Mouse (Mus musculus): ENCODE data around the gene Hs3st5. TPM values are rescaled to one million over a fixed set of nuclear protein-coding genes. Genes with fewer than 3 reads are reported as not detected.

Gene Hs3st5
- polyA plus RNA-seq, 1 experiment from 2014 or later, result 0.25 TPM

DNA sequence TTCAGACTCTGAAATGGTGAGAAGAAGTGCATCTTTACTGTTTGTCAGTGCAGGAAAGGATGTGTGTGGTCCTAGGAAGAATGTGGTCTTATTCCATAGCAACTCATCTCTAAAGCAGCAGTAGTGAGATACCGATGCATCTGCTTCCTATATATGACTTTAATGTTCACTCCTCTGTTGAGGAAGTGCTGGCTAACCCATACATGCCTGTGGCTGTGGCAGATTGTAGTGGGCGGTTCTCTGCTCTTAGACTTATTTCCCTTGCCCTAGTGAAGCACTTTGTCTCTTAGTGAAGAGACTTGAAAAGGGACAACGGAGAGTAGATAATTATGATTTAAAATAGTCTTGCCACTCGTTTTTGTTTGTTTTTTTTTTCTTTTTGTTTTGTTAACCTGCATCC lies 47.4 kb downstream of the Hs3st5 start:
- H3K36me3 ChIP-seq (ENCODE audit: control insufficient read depth, insufficient read depth, low read length), result no peaks in the 10 kb centered on the region
- 57% methylated on average over 4 of the region's 4 CpGs for WGBS
- no peaks in the 10 kb centered on the region for H3K9me3 ChIP-seq (ENCODE audit: control insufficient read depth, low read length)
- H3K27ac ChIP-seq (ENCODE audit: low read length), result no peak overlapping the region
- no peaks in the 10 kb centered on the region for H3K27me3 ChIP-seq (ENCODE audit: control insufficient read depth, insufficient read depth, low read depth, low read length)
- ATAC-seq (ENCODE audit: low read depth), result no peak
- H3K4me3 ChIP-seq (ENCODE audit: low read length), result no peak overlapping the region
- no peak overlapping the region for H3K9ac ChIP-seq (ENCODE audit: low read length)
- H3K4me2 ChIP-seq (ENCODE audit: low read depth, low read length), result no peak overlapping the region
- H3K4me1 ChIP-seq (replicated peaks; ENCODE audit: control insufficient read depth, insufficient read depth, low read length), result no peaks in the 10 kb centered on the region

DNA sequence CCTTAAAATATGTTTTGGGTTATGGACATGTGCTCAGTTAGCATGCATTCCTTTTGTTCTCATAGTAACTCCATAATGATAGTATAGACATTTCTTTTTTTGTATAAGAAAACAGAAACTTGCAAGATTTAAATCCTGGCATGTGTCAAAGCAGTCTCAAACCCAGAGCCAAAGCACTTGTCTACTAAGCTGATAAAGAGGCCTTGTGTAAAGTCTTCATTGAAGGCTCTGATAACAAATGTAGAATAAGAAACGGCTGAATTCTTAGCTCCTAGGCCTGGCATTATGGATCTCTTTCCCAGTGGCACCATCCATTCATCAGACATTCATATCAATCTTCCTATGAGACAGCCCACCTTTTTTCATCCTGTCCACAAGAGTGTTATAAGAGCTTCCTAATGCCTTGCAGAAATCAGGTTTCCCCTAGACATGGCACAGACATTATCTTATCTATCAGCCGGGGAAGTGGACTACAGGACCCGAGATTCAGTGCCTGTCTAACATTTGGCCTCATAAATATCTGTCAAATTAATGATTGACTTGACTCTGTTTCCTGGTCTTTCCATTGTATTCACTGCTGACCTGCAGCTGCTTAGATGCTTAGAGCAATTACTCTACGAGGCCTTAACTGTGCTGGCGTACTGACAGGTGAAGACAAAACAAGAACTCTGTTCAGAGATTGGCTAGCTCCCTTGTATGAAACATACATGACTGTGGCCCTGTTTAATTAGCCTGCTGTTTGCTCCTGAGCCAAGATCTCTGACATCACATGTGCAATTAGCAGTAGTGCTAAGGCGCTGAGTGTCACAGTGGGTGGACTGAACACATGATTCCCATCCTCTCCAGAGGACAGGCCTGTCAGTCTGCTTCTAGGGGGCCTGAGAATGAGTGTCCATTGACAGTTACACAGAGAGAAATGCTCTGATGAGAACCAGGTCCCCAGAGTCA lies 48.6 kb downstream of the Hs3st5 start:
- no peaks in the 10 kb centered on the region for H3K36me3 ChIP-seq (ENCODE audit: control insufficient read depth, insufficient read depth, low read length)
- H3K9ac ChIP-seq (ENCODE audit: low read length), result no peak overlapping the region
- no peaks in the 10 kb centered on the region for H3K27me3 ChIP-seq (ENCODE audit: control insufficient read depth, insufficient read depth, low read depth, low read length)
- no peaks in the 10 kb centered on the region for H3K4me1 ChIP-seq (replicated peaks; ENCODE audit: control insufficient read depth, insufficient read depth, low read length)
- no peak overlapping the region for H3K4me3 ChIP-seq (ENCODE audit: low read length)
- 38% methylated on average over 6 of the region's 6 CpGs for WGBS
- no peak for ATAC-seq (ENCODE audit: low read depth)
- no peak overlapping the region for H3K27ac ChIP-seq (ENCODE audit: low read length)
- H3K9me3 ChIP-seq (ENCODE audit: control insufficient read depth, low read length), result no peaks in the 10 kb centered on the region
- no peak overlapping the region for H3K4me2 ChIP-seq (ENCODE audit: low read depth, low read length)

DNA sequence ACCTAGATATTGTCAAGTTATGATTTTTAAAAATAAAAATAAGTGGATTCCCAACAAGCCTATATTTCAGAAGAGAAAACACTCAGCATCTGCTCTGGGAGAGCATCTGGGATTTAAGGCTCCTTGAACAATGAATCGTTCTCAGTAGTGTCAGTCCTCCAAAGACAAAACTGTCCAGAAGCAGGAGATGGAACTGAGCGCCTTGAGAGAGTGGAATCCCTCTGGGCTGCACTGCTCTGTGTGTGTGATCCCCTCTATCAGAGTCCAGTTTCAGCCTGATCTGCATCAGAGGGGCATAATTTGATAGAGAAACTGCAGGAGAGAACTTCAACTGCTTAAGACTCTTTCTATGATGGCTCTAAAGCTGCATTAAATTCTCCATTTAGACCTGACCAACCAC lies 49.5 kb downstream of the Hs3st5 start:
- no peak overlapping the region for H3K27ac ChIP-seq (ENCODE audit: low read length)
- no peaks in the 10 kb centered on the region for H3K9me3 ChIP-seq (ENCODE audit: control insufficient read depth, low read length)
- H3K4me3 ChIP-seq (ENCODE audit: low read length), result no peak overlapping the region
- H3K36me3 ChIP-seq (ENCODE audit: control insufficient read depth, insufficient read depth, low read length), result no peaks in the 10 kb centered on the region
- no peak overlapping the region for H3K4me2 ChIP-seq (ENCODE audit: low read depth, low read length)
- no peak for ATAC-seq (ENCODE audit: low read depth)
- WGBS, result 70% methylated on average over 2 of the region's 2 CpGs
- no peaks in the 10 kb centered on the region for H3K27me3 ChIP-seq (ENCODE audit: control insufficient read depth, insufficient read depth, low read depth, low read length)
- H3K9ac ChIP-seq (ENCODE audit: low read length), result no peak overlapping the region
- H3K4me1 ChIP-seq (replicated peaks; ENCODE audit: control insufficient read depth, insufficient read depth, low read length), result no peaks in the 10 kb centered on the region

DNA sequence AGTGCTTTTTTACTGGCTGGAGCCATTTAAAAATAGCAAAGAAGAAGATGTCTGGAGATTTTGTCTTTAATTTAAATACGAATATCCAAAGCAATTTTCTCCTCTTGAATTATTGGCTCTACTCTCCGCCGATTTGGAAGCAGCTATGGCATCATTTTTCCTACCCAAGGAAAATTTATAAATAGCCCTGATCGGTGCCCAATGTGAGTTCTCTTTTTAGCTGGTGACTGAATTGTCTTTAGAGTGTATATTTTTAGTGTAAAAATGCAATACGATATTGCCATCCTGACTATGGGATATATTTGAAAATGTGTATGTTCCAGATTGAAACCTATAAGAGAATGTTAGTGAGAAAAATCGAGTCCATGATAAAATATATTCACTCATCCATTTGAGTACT lies 51.1 kb downstream of the Hs3st5 start:
- H3K9me3 ChIP-seq (ENCODE audit: control insufficient read depth, low read length), result no peaks in the 10 kb centered on the region
- H3K4me2 ChIP-seq (ENCODE audit: low read depth, low read length), result no peak overlapping the region
- H3K27me3 ChIP-seq (ENCODE audit: control insufficient read depth, insufficient read depth, low read depth, low read length), result no peaks in the 10 kb centered on the region
- H3K36me3 ChIP-seq (ENCODE audit: control insufficient read depth, insufficient read depth, low read length), result no peaks in the 10 kb centered on the region
- WGBS, result 84% methylated on average over 6 of the region's 6 CpGs
- no peak overlapping the region for H3K27ac ChIP-seq (ENCODE audit: low read length)
- H3K4me1 ChIP-seq (replicated peaks; ENCODE audit: control insufficient read depth, insufficient read depth, low read length), result no peaks in the 10 kb centered on the region
- H3K9ac ChIP-seq (ENCODE audit: low read length), result no peak overlapping the region
- H3K4me3 ChIP-seq (ENCODE audit: low read length), result no peak overlapping the region
- no peak for ATAC-seq (ENCODE audit: low read depth)

DNA sequence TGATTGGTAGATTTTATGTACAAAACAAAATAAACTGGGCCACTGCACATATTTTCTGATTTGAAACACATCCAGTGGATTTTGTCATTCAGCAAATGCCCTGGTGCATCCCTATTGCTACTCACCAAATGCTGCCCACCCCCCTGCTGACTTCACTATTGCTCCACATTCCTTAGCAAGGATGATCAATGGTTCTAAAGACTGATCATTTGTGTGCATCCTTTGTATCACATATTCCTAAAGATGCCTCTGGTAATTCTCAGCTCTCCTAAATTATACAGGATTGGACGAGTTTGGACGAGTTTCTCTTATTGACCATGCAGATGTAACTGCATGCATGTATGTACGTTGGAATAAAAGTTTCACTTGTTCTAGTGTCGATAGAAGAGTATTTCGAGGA lies 52.1 kb downstream of the Hs3st5 start:
- 83% methylated on average over 5 of the region's 5 CpGs for WGBS
- Histone ChIP-seq H3K4me3 (ENCODE audit: low read length) (no peak overlapping the region), H3K36me3 (ENCODE audit: control insufficient read depth, insufficient read depth, low read length) (no peaks in the 10 kb centered on the region), H3K4me2 (ENCODE audit: low read depth, low read length) (no peak overlapping the region), H3K27me3 (ENCODE audit: control insufficient read depth, insufficient read depth, low read depth, low read length) (no peaks in the 10 kb centered on the region), H3K9me3 (ENCODE audit: control insufficient read depth, low read length) (no peaks in the 10 kb centered on the region), H3K27ac (ENCODE audit: low read length) (no peak overlapping the region), H3K9ac (ENCODE audit: low read length) (no peak overlapping the region), H3K4me1 (replicated peaks; ENCODE audit: control insufficient read depth, insufficient read depth, low read length) (no peaks in the 10 kb centered on the region)
- no peak for ATAC-seq (ENCODE audit: low read depth)

DNA sequence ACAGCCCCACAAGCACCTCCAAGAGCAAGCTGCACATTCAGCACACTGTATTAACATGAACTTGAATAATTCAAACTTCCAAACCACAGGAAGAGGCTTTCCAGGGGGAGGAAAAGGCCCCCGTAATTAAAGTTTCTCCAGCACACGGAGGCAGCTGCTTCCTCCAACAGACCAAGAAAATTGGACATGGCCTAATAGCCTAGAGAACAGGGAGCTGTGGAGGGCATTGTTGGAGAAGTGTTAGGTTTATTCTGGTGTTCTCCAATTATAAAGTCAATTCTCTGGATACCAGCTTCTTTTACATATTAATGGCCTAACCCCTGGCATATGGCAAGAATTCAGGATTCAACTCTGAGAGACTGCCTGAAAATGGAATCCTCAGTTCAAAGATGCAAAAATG lies 60.6 kb downstream of the Hs3st5 start:
- WGBS, result 57% methylated on average over 2 of the region's 2 CpGs
- ATAC-seq (ENCODE audit: low read depth), result no peak
- Histone ChIP-seq H3K9me3 (ENCODE audit: control insufficient read depth, low read length) (no peaks in the 10 kb centered on the region), H3K36me3 (ENCODE audit: control insufficient read depth, insufficient read depth, low read length) (no peaks in the 10 kb centered on the region), H3K27ac (ENCODE audit: low read length) (no peak overlapping the region), H3K27me3 (ENCODE audit: control insufficient read depth, insufficient read depth, low read depth, low read length) (no peaks in the 10 kb centered on the region), H3K4me1 (replicated peaks; ENCODE audit: control insufficient read depth, insufficient read depth, low read length) (no peaks in the 10 kb centered on the region), H3K4me2 (ENCODE audit: low read depth, low read length) (no peak overlapping the region), H3K9ac (ENCODE audit: low read length) (no peak overlapping the region), H3K4me3 (ENCODE audit: low read length) (no peak overlapping the region)

DNA sequence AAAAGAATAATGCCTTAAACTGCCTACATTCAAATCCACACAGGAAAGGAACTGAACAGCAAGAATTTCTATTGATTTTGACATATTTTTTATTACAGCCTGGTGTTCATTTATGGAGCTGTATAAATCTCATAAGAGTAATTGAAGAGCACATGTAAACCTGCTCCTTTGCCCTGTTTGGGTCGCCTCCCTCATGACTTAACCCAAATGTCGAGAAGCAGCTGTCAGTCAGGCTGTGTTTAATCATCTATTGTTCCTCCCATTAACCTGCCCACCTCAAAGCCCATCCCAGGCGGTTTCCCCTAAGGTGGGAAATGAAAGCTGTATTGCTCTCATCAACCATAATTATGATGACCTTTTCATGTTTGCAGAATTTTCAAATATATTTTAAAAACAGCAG lies 65.9 kb downstream of the Hs3st5 start:
- Histone ChIP-seq H3K36me3 (ENCODE audit: control insufficient read depth, insufficient read depth, low read length) (no peaks in the 10 kb centered on the region), H3K27me3 (ENCODE audit: control insufficient read depth, insufficient read depth, low read depth, low read length) (no peaks in the 10 kb centered on the region), H3K4me3 (ENCODE audit: low read length) (no peak overlapping the region), H3K27ac (ENCODE audit: low read length) (no peak overlapping the region), H3K4me1 (replicated peaks; ENCODE audit: control insufficient read depth, insufficient read depth, low read length) (no peaks in the 10 kb centered on the region), H3K9ac (ENCODE audit: low read length) (no peak overlapping the region), H3K4me2 (ENCODE audit: low read depth, low read length) (no peak overlapping the region), H3K9me3 (ENCODE audit: control insufficient read depth, low read length) (no peaks in the 10 kb centered on the region)
- no peak for ATAC-seq (ENCODE audit: low read depth)
- WGBS, result 54% methylated on average over 3 of the region's 3 CpGs

DNA sequence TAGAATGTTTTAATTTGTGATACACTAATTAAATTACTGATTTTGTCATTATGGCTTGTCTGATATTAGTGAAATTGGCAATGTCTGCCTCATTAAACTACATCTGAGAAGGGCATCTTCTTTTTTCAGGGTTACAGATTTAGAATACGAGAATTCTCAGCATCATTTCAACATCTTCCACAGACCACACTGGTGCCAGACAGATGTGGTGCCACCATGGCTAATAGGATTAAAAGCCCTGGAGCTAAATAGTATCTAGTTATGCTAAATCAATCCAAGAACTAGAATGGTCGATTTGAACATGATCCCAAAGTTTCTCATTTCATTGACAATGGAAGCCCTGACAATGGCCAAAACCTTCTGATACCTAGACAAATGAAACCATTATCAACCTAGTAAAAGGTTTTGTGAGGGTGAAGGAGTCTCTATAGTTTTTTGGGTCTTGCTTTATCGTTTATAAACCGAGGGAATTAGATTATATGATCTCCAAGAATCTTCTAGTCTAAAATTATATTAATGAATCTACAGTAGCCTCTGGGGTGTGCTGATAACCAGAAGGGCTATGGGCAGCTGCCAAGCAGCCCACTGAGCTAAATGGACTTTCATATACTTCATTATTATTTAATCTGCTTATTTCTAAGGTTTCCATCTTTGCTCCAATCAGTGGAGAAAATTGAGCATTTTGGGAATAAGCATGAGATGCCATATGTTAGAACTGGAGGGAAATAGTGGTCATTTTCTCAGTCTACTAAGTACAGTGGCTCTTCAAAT lies 71.9 kb downstream of the Hs3st5 start:
- WGBS, result 74% methylated on average over 4 of the region's 4 CpGs
- Histone ChIP-seq H3K9me3 (ENCODE audit: control insufficient read depth, low read length) (no peaks in the 10 kb centered on the region), H3K4me3 (ENCODE audit: low read length) (no peak overlapping the region), H3K27ac (ENCODE audit: low read length) (no peak overlapping the region), H3K4me2 (ENCODE audit: low read depth, low read length) (no peak overlapping the region), H3K4me1 (replicated peaks; ENCODE audit: control insufficient read depth, insufficient read depth, low read length) (no peaks in the 10 kb centered on the region), H3K27me3 (ENCODE audit: control insufficient read depth, insufficient read depth, low read depth, low read length) (no peaks in the 10 kb centered on the region), H3K9ac (ENCODE audit: low read length) (no peak overlapping the region), H3K36me3 (ENCODE audit: control insufficient read depth, insufficient read depth, low read length) (no peaks in the 10 kb centered on the region)
- no peak for ATAC-seq (ENCODE audit: low read depth)

DNA sequence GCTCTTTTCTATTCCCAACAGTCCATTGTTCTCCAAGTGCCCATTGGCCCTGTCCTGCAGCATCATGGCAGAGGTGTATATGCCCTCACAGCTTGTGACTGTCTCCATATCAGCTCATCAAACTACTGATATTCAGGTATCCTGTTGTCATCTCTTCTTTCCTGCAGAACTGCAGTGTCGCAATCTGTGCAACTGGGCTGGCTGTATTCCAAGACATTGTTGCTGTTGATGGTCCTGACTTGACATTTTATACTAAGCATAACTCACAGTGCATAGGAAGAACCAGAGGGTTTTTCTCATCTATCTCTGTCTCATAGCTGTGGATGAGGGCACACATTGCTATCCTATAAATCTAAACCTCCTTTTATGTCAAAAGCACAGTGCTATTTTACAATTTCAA lies 103.8 kb downstream of the Hs3st5 start:
- no peak overlapping the region for H3K9ac ChIP-seq (ENCODE audit: low read length)
- H3K4me1 ChIP-seq (replicated peaks; ENCODE audit: control insufficient read depth, insufficient read depth, low read length), result no peaks in the 10 kb centered on the region
- no peaks in the 10 kb centered on the region for H3K36me3 ChIP-seq (ENCODE audit: control insufficient read depth, insufficient read depth, low read length)
- 44% methylated on average over 1 of the region's 1 CpGs for WGBS
- H3K4me3 ChIP-seq (ENCODE audit: low read length), result no peak overlapping the region
- no peak for ATAC-seq (ENCODE audit: low read depth)
- H3K4me2 ChIP-seq (ENCODE audit: low read depth, low read length), result no peak overlapping the region
- H3K9me3 ChIP-seq (ENCODE audit: control insufficient read depth, low read length), result no peaks in the 10 kb centered on the region
- H3K27me3 ChIP-seq (ENCODE audit: control insufficient read depth, insufficient read depth, low read depth, low read length), result no peaks in the 10 kb centered on the region
- H3K27ac ChIP-seq (ENCODE audit: low read length), result no peak overlapping the region

Data from lung, embryonic 16.5 days (tissue).